Mouse (Mus musculus) heart, postnatal 0 days (tissue): ENCODE results near the gene Tmem132d. TPM values are rescaled to one million over a fixed set of nuclear protein-coding genes. Genes with fewer than 3 reads are reported as not detected.
"Not testable (repeated sequence)": the region's sequence is repeated elsewhere in the genome, so short reads cannot be mapped to it uniquely, and the experiment has no call there.

Experiments used
- ATAC-seq: fragments of 200-750 bp; cut with Nextera tagmentation; 2 replicates; pipeline ENCODE4 v1.8.0; 2017; ENCODE audit warnings: low read depth, moderate number of reproducible peaks, moderate library complexity; ENCODE audit not compliant: insufficient read depth
- DNase-seq: peaks from one replicate; pipeline ENCODE4 v3.0.0-alpha.2; 2016; ENCODE audit warnings: low spot score
- H3K27ac ChIP-seq: fragments of 300-500 bp; sonication (generic); 2 replicates; pipeline ENCODE4 v1.5.1; 2014; ENCODE audit warnings: low read depth, mild to moderate bottlenecking
- H3K27me3 ChIP-seq: fragments of 300-500 bp; sonication (generic); 2 replicates; pipeline ENCODE4 v1.6.1; 2014; ENCODE audit warnings: low read length, mixed read lengths; ENCODE audit not compliant: control insufficient read depth, insufficient read depth
- H3K36me3 ChIP-seq: fragments of 300-500 bp; sonication (generic); replicated peaks from 2 replicates; pipeline ENCODE4 v1.6.1; 2014; ENCODE audit warnings: low read length, mixed read lengths; ENCODE audit not compliant: control insufficient read depth, insufficient read depth
- H3K4me1 ChIP-seq: fragments of 300-500 bp; sonication (generic); 2 replicates; pipeline ENCODE4 v1.6.1; 2014; ENCODE audit warnings: antibody characterized with exemption; ENCODE audit not compliant: control insufficient read depth, insufficient read depth
- H3K4me2 ChIP-seq: fragments of 300-500 bp; sonication (generic); 2 replicates; pipeline ENCODE4 v1.6.1; 2014; ENCODE audit warnings: low read depth, mild to moderate bottlenecking, low read length, moderate library complexity
- H3K4me3 ChIP-seq: fragments of 300-500 bp; sonication (generic); 2 replicates; pipeline ENCODE4 v1.5.1; 2014; ENCODE audit warnings: low read depth, low read length
- H3K9ac ChIP-seq: fragments of 300-500 bp; sonication (generic); replicated peaks from 2 replicates; pipeline ENCODE4 v1.6.1; 2014; ENCODE audit warnings: low read depth, low read length, mixed read lengths
- H3K9me3 ChIP-seq: fragments of 300-500 bp; sonication (generic); replicated peaks from 2 replicates; pipeline ENCODE4 v1.6.1; 2016; ENCODE audit warnings: low read length; ENCODE audit not compliant: control insufficient read depth
- CTCF ChIP-seq: IDR thresholded peaks from 2 replicates; pipeline ENCODE4 v1.5.1; 2016; ENCODE audit warnings: antibody characterized with exemption, control low read depth, low read depth
- EP300 ChIP-seq: IDR thresholded peaks from 2 replicates; pipeline ENCODE4 v1.6.1; 2016; ENCODE audit warnings: antibody characterized with exemption, low read depth
- WGBS: fragments of 180-500 bp; shearing (Covaris S2); extraction: QIAGEN DNeasy Blood & Tissue Kit; methylation state at CpG from one replicate; pipeline ENCODE4 v1.1.7; 2014; 5-methylcytosine and 5-hydroxymethylcytosine counted together
- polyA plus RNA-seq: library from polyadenylated mRNA; unstranded; fragments of >200 nt; fragmentation: Nextera tagmentation; extraction: Ambion mirVana; gene quantifications from 2 replicates; pipeline ENCODE4 v1.2.1, GENCODE M21; 2015
- total RNA-seq: library from RNA; depleted of rRNA; stranded (reverse); fragments of >200 nt; gene quantifications from 2 replicates; pipeline ENCODE4 v1.2.3, GENCODE M21; 2014; ENCODE audit warnings: low replicate concordance

Tmem132d gene
- total and polyA plus RNA-seq, 2 experiments from 2014 or later, result 0.04 TPM; not detected in 1

DNA sequence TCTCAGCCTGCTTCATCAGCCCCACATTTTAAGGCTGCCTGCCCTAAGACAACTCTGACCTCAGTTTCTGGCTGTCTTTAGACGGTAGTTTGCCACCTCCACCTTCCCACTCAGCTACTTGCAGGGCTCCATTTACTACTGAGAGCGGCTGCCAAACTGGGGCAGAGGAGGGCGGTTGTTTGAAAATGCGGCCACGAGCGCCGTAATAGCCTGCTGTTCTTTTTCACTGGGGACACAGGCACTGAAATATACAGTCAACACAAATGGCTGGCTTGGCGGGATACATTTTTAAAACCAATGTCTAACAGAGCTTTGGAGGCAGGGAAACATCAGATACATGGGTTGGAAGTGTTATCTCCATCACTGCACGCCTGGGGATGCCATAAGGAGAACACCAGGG, 428.2 kb downstream of the Tmem132d start:
- Histone ChIP-seq H3K4me3 (no peak overlapping the region), H3K9me3 (0 out of 2 replicates have a peak, but pooled peaks cover 3% of the 10 kb centered on the region), H3K36me3 (no peaks in the 10 kb centered on the region), H3K4me2 (no peak overlapping the region), H3K4me1 (no peaks in the 10 kb centered on the region), H3K9ac (no peak overlapping the region), H3K27ac (no peak overlapping the region), H3K27me3 (no peaks in the 10 kb centered on the region)
- ATAC-seq (no peak), DNase-seq (no peak)
- 64% methylated on average over 9 of the region's 9 CpGs for WGBS
- TF ChIP-seq EP300 (no peak), CTCF (no peak)

GRCm38 (mm10) chr5:127996526-127997245, 436.2 kb downstream of the Tmem132d start:
- Histone ChIP-seq H3K9ac (no peak overlapping the region), H3K4me2 (no peak overlapping the region), H3K27ac (no peak overlapping the region), H3K9me3 (no peaks in the 10 kb centered on the region), H3K4me1 (no peaks in the 10 kb centered on the region), H3K36me3 (no peaks in the 10 kb centered on the region), H3K4me3 (no peak overlapping the region), H3K27me3 (no peaks in the 10 kb centered on the region)
- TF ChIP-seq CTCF (no peak), EP300 (no peak)
- DNase-seq (no peak), ATAC-seq (no peak)
- 62% methylated on average over 10 of the region's 10 CpGs for WGBS

DNA sequence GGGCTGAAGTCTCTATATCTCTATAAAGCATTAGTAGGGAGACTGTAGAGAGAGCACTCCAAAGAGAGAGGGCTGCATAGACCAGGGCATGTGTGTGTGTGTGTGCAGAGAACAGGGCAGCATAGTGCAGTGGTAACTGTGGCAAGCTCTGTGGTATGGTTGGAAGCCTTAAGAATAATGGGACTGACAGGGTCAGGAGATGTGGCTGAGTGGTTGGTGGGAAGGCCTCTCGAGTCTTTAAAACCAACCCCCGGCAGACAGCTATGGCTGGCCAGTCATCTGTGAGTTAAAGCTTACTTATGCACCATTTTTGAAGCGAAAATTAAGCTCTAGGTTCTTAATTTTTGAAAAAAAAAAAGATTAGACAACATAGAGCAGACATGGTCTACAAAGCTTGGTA, 439.4 kb downstream of the Tmem132d start:
- 49% methylated on average over 3 of the region's 3 CpGs for WGBS
- H3K9ac ChIP-seq, result no peak overlapping the region
- H3K27me3 ChIP-seq, result no peaks in the 10 kb centered on the region
- TF ChIP-seq CTCF (no peak), EP300 (no peak)
- H3K4me1 ChIP-seq, result no peaks in the 10 kb centered on the region
- DNase-seq (no peak), ATAC-seq (no peak)
- 0 out of 2 replicates have a peak, but pooled peaks cover 4% of the 10 kb centered on the region for H3K9me3 ChIP-seq
- no peak overlapping the region for H3K4me3 ChIP-seq
- no peak overlapping the region for H3K4me2 ChIP-seq
- no peaks in the 10 kb centered on the region for H3K36me3 ChIP-seq
- no peak overlapping the region for H3K27ac ChIP-seq

DNA sequence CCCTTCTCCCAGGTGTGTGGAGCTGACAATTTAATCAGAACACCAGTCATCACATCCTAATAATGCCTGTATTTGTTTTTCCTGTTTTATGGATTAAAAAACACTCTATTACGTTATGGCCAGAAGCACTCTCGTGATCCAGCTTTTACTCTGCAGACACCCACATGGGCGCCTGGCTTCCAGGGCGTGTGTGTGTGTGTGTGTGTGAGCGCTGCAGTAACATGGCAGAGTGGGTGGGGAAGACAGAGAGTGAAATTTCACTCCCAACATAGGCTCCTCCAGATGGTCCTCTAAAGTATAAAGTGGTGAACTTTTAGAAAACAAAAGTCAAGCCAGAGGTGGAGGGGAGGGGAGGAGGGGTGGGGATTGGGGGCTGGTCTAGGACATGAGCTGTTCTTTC, 442.1 kb downstream of the Tmem132d start:
- Histone ChIP-seq H3K9me3 (0 out of 2 replicates have a peak, but pooled peaks cover 4% of the 10 kb centered on the region), H3K36me3 (no peaks in the 10 kb centered on the region), H3K9ac (no peak overlapping the region), H3K4me2 (no peak overlapping the region), H3K27me3 (no peaks in the 10 kb centered on the region), H3K4me3 (no peak overlapping the region), H3K4me1 (no peaks in the 10 kb centered on the region), H3K27ac (no peak overlapping the region)
- DNase-seq (no peak), ATAC-seq (no peak)
- TF ChIP-seq EP300 (no peak), CTCF (no peak)
- 76% methylated on average over 5 of the region's 5 CpGs for WGBS

DNA sequence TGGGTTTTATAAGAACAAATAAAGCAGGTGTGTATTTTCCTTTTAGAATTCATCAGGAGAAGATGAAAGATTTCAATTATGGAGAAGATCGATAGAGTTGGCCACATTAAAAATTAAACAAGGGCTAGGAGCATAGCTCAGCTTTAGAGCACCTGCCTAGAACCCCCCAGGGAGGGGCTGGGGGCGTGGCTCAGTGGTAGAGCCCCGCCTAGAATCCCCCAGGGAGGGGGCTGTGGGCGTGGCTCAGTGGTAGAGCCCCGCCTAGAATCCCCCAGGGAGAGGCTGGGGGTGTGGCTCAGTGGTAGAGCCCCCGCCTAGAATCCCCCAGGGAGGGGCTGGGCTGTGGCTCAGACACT, 452.9 kb downstream of the Tmem132d start:
- not testable (repeated sequence) for ATAC-seq, H3K4me1 ChIP-seq, DNase-seq, H3K27me3 ChIP-seq, H3K36me3 ChIP-seq, H3K9me3 ChIP-seq, H3K9ac ChIP-seq, H3K4me3 ChIP-seq, H3K4me2 ChIP-seq, H3K27ac ChIP-seq
- WGBS, result 35% methylated on average over 6 of the region's 6 CpGs

- DNase-seq, result no peak
- H3K36me3 ChIP-seq, result no peaks in the 10 kb centered on the region
- TF ChIP-seq CTCF (no peak), EP300 (no peak)
- no peaks in the 10 kb centered on the region for H3K27me3 ChIP-seq
- H3K4me1 ChIP-seq, result no peaks in the 10 kb centered on the region
- no peak overlapping the region for H3K27ac ChIP-seq
- H3K9me3 ChIP-seq, result peaks cover 8% of the 10 kb centered on the region; the same call in 1 of the 2 replicates
- no peak overlapping the region for H3K9ac ChIP-seq
- no peak for ATAC-seq
- no peak overlapping the region for H3K4me3 ChIP-seq
- WGBS, result 48% methylated on average over 6 of the region's 6 CpGs
- H3K4me2 ChIP-seq, result no peak overlapping the region
Measured at GRCm38 (mm10) chr5:127979329-127980002, 453.4 kb downstream of the Tmem132d start.
